Mouse (Mus musculus) heart, adult 2 months (tissue): ENCODE measurements at regions not wholly inside any gene's neighbourhood (a gene's known extent, or its start where the extent isn't known, plus 50 kb on each side); places are given as distances from the start of the nearest gene placed in this dataset.
A peak's percentile ranks its signal among the peaks of the same experiment; 100 is the strongest.

Experiments
- DNase-seq, 2 experiments: peaks; one replicate each; pipeline ENCODE4 v3.0.0; 2021
- H3K27ac ChIP-seq: fragments of 200-600 bp; 2 replicates; pipeline ENCODE4 v1.8.1; 2022
- H3K27me3 ChIP-seq: fragments of 200-500 bp; 2 replicates; pipeline ENCODE4 v1.6.1; 2012; ENCODE audit warnings: mild to moderate bottlenecking, low read length, inconsistent platforms, mixed read lengths; ENCODE audit not compliant: control insufficient read depth, insufficient read depth
- H3K36me3 ChIP-seq: fragments of 200-500 bp; 2 replicates; pipeline ENCODE4 v1.6.1; 2012; ENCODE audit warnings: low read length, inconsistent platforms; ENCODE audit not compliant: control insufficient read depth, insufficient read depth
- H3K4me1 ChIP-seq: fragments of 200-500 bp; 2 replicates; pipeline ENCODE4 v1.6.1; 2011; ENCODE audit warnings: low read length; ENCODE audit not compliant: control insufficient read depth, insufficient read depth
- H3K4me3 ChIP-seq: fragments of 200-600 bp; 2 replicates; pipeline ENCODE4 v1.8.1; 2022
- H3K79me2 ChIP-seq: fragments of 200-500 bp; replicated peaks from 2 replicates; pipeline ENCODE4 v1.6.1; 2012; ENCODE audit warnings: mild to moderate bottlenecking, inconsistent platforms, low read length, moderate library complexity, mixed read lengths; ENCODE audit not compliant: control insufficient read depth, insufficient read depth
- H3K9ac ChIP-seq: fragments of 200-500 bp; 2 replicates; pipeline ENCODE4 v1.6.1; 2012; ENCODE audit warnings: low read depth, mild to moderate bottlenecking, control low read depth, inconsistent platforms, low read length, mixed read lengths
- CTCF ChIP-seq: fragments of 200-600 bp; IDR thresholded peaks from 2 replicates; pipeline ENCODE4 v1.8.1; 2022; ENCODE audit warnings: antibody characterized with exemption, mild to moderate bottlenecking, moderate library complexity
- EP300 ChIP-seq: fragments of 200-500 bp; IDR thresholded peaks from 2 replicates; pipeline ENCODE4 v1.6.1; 2011; ENCODE audit warnings: low read depth, low read length, control low read depth; ENCODE audit not compliant: insufficient read depth
- POLR2A ChIP-seq: fragments of 200-500 bp; IDR thresholded peaks from 2 replicates; pipeline ENCODE4 v1.6.1; 2011; ENCODE audit warnings: mild to moderate bottlenecking, low read depth, low read length, control low read depth; ENCODE audit not compliant: insufficient read depth
- WGBS: fragments of 180-500 bp; shearing (Covaris S2); methylation state at CpG from one replicate; pipeline ENCODE4 v1.1.7; 2018; 5-methylcytosine and 5-hydroxymethylcytosine counted together
- intact Hi-C: fragments of 180-260 bp; cut with DNase I; formaldehyde crosslinking; loops from one replicate; pipeline ENCODE4 v1.15.1; 2025

GRCm38 (mm10) chr3:56270241-56270830, 86.8 kb upstream of the Nbea start:
- Histone ChIP-seq H3K27ac (peak overlapping the region; percentile 75), H3K27me3 (no peaks in the 10 kb centered on the region), H3K4me1 (no peaks in the 10 kb centered on the region; the same call in none of the 2 replicates), H3K36me3 (peaks cover 2% of the 10 kb centered on the region; the same call in 1 of the 2 replicates), H3K4me3 (peak overlapping the region; percentile 10; the same call in 1 of the 2 replicates), H3K79me2 (no peaks in the 10 kb centered on the region), H3K9ac (no peak overlapping the region; the same call in 1 of the 2 replicates)
- 20% methylated on average over 6 of the region's 6 CpGs for WGBS
- TF ChIP-seq EP300 (no peak), CTCF (no peak), POLR2A (no peak)
- intact Hi-C loops: no loop called here
- DNase-seq: peak; percentile 18 to 21

DNA sequence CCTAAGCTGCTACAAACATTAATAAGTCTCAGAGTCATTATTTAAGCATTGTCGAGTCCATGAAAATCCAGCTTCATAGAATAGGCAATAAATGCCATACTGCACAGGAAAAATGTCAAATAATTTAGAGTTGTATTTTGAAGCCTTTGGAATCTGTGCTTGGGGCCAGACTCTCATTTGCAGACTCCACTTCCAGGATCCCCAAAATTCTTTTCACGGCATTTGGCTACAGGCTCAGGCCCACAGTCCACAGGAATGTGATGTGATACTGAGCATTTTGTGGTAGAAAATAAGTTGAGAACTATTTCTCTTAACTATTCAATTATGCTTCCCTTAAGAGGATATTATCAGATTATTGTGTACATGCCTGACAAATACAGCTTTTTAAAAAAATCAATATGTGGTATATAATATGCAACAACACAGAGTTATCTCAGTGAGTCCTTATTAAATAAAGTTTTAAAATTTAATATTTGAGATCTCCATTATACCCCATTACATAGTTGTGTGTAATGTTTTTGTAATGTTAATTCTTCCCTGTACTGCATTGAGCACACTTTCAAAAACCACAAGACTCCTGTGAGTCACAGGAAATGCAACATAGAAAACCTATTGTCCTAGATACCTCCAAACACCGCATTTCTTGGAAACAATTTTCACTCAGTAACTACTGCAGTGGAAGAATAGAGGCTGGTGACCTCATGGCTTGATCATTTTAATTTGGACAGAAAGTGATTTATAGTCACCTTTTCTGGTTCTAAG, 78.5 kb upstream of the Nbea start:
- H3K4me3 ChIP-seq: no peak overlapping the region
- H3K27me3 ChIP-seq: no peaks in the 10 kb centered on the region
- intact Hi-C loops: no loop called here
- no peaks in the 10 kb centered on the region for H3K79me2 ChIP-seq
- no peak for DNase-seq
- no peak for TF ChIP-seq EP300
- no peak for TF ChIP-seq POLR2A
- no peak for TF ChIP-seq CTCF
- no peaks in the 10 kb centered on the region for H3K36me3 ChIP-seq
- H3K9ac ChIP-seq: no peak overlapping the region
- WGBS: 75% methylated on average over 3 of the region's 3 CpGs
- H3K4me1 ChIP-seq: no peaks in the 10 kb centered on the region
- H3K27ac ChIP-seq: no peak overlapping the region

- Histone ChIP-seq H3K9ac (no peak overlapping the region), H3K79me2 (no peaks in the 10 kb centered on the region), H3K36me3 (no peaks in the 10 kb centered on the region), H3K4me3 (no peak overlapping the region), H3K27me3 (no peaks in the 10 kb centered on the region), H3K27ac (no peak overlapping the region), H3K4me1 (no peaks in the 10 kb centered on the region)
- TF ChIP-seq CTCF (no peak), POLR2A (no peak), EP300 (no peak)
- 67% methylated on average over 5 of the region's 5 CpGs for WGBS
- no peak for DNase-seq
- intact Hi-C loops: no loop called here
These were observed 72.8 kb upstream of the Nbea start for GRCm38 (mm10) chr3:56256271-56256670.

DNA sequence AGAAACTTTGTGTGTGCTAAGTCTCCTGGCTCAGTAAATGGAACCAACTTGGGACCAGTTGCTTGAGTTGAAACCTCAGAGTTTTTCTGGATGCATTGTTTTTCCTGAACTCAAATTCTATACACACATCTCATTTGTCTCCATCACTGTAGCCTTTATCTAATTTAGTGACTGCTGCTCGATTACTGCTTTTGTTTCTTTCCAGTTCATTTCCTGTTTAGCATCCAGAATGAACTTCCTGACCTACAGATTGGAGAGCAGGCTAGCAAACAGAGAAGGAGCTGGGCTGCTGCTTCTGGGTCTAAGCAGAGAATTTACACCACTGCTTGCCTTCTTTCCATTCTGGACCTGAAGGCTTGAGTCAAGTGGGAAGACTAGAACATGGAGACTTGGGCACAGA, 60.9 kb upstream of the Nbea start:
- intact Hi-C loops: no loop called here

GRCm38 (mm10) chr3:56238228-56238627, 54.7 kb upstream of the Nbea start:
- intact Hi-C loops: no loop called here
- 70% methylated on average over 2 of the region's 2 CpGs for WGBS

More for the DNA sequence above, 60.9 kb upstream of the Nbea start:
- Histone ChIP-seq H3K79me2 (no peaks in the 10 kb centered on the region), H3K4me1 (no peaks in the 10 kb centered on the region), H3K27me3 (no peaks in the 10 kb centered on the region), H3K27ac (no peak overlapping the region), H3K4me3 (no peak overlapping the region), H3K9ac (no peak overlapping the region), H3K36me3 (no peaks in the 10 kb centered on the region)
- 13% methylated on average over 1 of the region's 1 CpGs for WGBS
- no peak for TF ChIP-seq POLR2A
- TF ChIP-seq CTCF: no peak
- no peak for TF ChIP-seq EP300
- no peak for DNase-seq

GRCm38 (mm10) chr3:56236163-56236562, 52.7 kb upstream of the Nbea start:
- H3K79me2 ChIP-seq: no peaks in the 10 kb centered on the region
- no peak for TF ChIP-seq POLR2A
- TF ChIP-seq EP300: no peak
- no peak for TF ChIP-seq CTCF
- H3K9ac ChIP-seq: no peak overlapping the region
- H3K27me3 ChIP-seq: no peaks in the 10 kb centered on the region
- no peaks in the 10 kb centered on the region for H3K4me1 ChIP-seq
- no peak for DNase-seq
- intact Hi-C loops: no loop called here
- WGBS: 63% methylated on average over 1 of the region's 1 CpGs
- no peak overlapping the region for H3K4me3 ChIP-seq
- no peaks in the 10 kb centered on the region for H3K36me3 ChIP-seq
- H3K27ac ChIP-seq: no peak overlapping the region

More at GRCm38 (mm10) chr3:56238228-56238627, 54.7 kb upstream of the Nbea start:
- Histone ChIP-seq H3K79me2 (no peaks in the 10 kb centered on the region), H3K36me3 (no peaks in the 10 kb centered on the region), H3K27ac (no peak overlapping the region), H3K9ac (no peak overlapping the region), H3K4me3 (no peak overlapping the region), H3K4me1 (no peaks in the 10 kb centered on the region), H3K27me3 (no peaks in the 10 kb centered on the region)
- TF ChIP-seq EP300 (no peak), CTCF (no peak), POLR2A (no peak)
- no peak for DNase-seq
